Mouse (Mus musculus): Measurements from ENCODE around the gene Gm11361. TPM values are rescaled to one million over a fixed set of nuclear protein-coding genes. Genes with fewer than 3 reads are reported as not detected.

Gm11361 gene
- polyA plus RNA-seq, 1 experiment from 2014 or later = 3.2 TPM

Other genes with a start within 250 kb of the Gm11361 start
- not detected in 2 replicates for gene Prl4a1, start 241.3 kb upstream of the Gm11361 start, polyA plus RNA-seq (2015; fragmentation: Nextera tagmentation; extraction: Ambion mirVana)
- gene Prl5a1, start 115.0 kb upstream of the Gm11361 start, polyA plus RNA-seq (2015; fragmentation: Nextera tagmentation; extraction: Ambion mirVana) = not detected in 2 replicates

All from hindbrain, embryonic 16.5 days (tissue).